Mouse (Mus musculus) neural tube, embryonic 13.5 days (tissue): ENCODE measurements around the gene 4933405L10Rik. TPM values are rescaled to one million over a fixed set of nuclear protein-coding genes. Genes with fewer than 3 reads are reported as not detected.

Experiments used
- ATAC-seq: fragments of 200-750 bp; cut with Nextera tagmentation; 2 replicates; pipeline ENCODE4 v1.8.0; 2017; ENCODE audit warnings: low read depth, mild to moderate bottlenecking, moderate TSS enrichment, moderate library complexity
- H3K27ac ChIP-seq: fragments of 300-500 bp; sonication (generic); replicated peaks from 2 replicates; pipeline ENCODE4 v1.5.1; 2015; ENCODE audit warnings: moderate library complexity, mild to moderate bottlenecking, inconsistent platforms
- H3K27me3 ChIP-seq: fragments of 300-500 bp; sonication (generic); 2 replicates; pipeline ENCODE4 v1.6.1; 2015; ENCODE audit warnings: mild to moderate bottlenecking, inconsistent platforms
- H3K36me3 ChIP-seq: fragments of 300-500 bp; sonication (generic); 2 replicates; pipeline ENCODE4 v1.6.1; 2015; ENCODE audit warnings: mild to moderate bottlenecking, inconsistent platforms
- H3K4me1 ChIP-seq: fragments of 300-500 bp; sonication (generic); replicated peaks from 2 replicates; pipeline ENCODE4 v1.6.1; 2015; ENCODE audit warnings: inconsistent platforms
- H3K4me2 ChIP-seq: fragments of 300-500 bp; sonication (generic); 2 replicates; pipeline ENCODE4 v1.6.1; 2015; ENCODE audit warnings: inconsistent platforms, mild to moderate bottlenecking, moderate library complexity
- H3K4me3 ChIP-seq: fragments of 300-500 bp; sonication (generic); 2 replicates; pipeline ENCODE4 v1.5.1; 2015; ENCODE audit warnings: mild to moderate bottlenecking, inconsistent platforms
- H3K9ac ChIP-seq: fragments of 300-500 bp; sonication (generic); 2 replicates; pipeline ENCODE4 v1.6.1; 2015; ENCODE audit warnings: moderate library complexity, mild to moderate bottlenecking, inconsistent platforms
- H3K9me3 ChIP-seq: fragments of 300-500 bp; sonication (generic); 2 replicates; pipeline ENCODE4 v1.6.1; 2016; ENCODE audit warnings: inconsistent platforms
- WGBS: fragments of 180-500 bp; shearing (Covaris S2); methylation state at CpG from one replicate; pipeline ENCODE4 v1.1.7; 2015; 5-methylcytosine and 5-hydroxymethylcytosine counted together
- polyA plus RNA-seq: library from polyadenylated mRNA; unstranded; fragments of >200 nt; fragmentation: Nextera tagmentation; extraction: Ambion mirVana; gene quantifications from 2 replicates; pipeline ENCODE4 v1.2.1, GENCODE M21; 2015

4933405L10Rik gene
- polyA plus RNA-seq, 1 experiment from 2014 or later, result not detected

GRCm38 (mm10) chr8:105725726-105726125, 18.3 kb downstream of the 4933405L10Rik start:
- Histone ChIP-seq H3K4me3 (no peak overlapping the region), H3K9me3 (no peaks in the 10 kb centered on the region), H3K9ac (no peak overlapping the region), H3K4me2 (no peak overlapping the region), H3K27me3 (no peaks in the 10 kb centered on the region), H3K4me1 (no peaks in the 10 kb centered on the region), H3K27ac (no peak overlapping the region), H3K36me3 (peaks cover 56% of the 10 kb centered on the region)
- ATAC-seq, result no peak
- WGBS, result 80% methylated on average over 5 of the region's 5 CpGs

GRCm38 (mm10) chr8:105727397-105728124, 20.1 kb downstream of the 4933405L10Rik start:
- no peak overlapping the region for H3K9ac ChIP-seq
- H3K4me1 ChIP-seq, result no peaks in the 10 kb centered on the region
- no peaks in the 10 kb centered on the region for H3K27me3 ChIP-seq
- no peaks in the 10 kb centered on the region for H3K9me3 ChIP-seq
- WGBS, result 87% methylated on average over 18 of the region's 18 CpGs
- no peak overlapping the region for H3K4me2 ChIP-seq
- H3K4me3 ChIP-seq, result no peak overlapping the region
- peaks cover 57% of the 10 kb centered on the region for H3K36me3 ChIP-seq
- ATAC-seq, result no peak
- peak overlapping the region; percentile 59 for H3K27ac ChIP-seq

GRCm38 (mm10) chr8:105732186-105732585, 24.7 kb downstream of the 4933405L10Rik start:
- H3K4me3 ChIP-seq, result no peak overlapping the region
- no peaks in the 10 kb centered on the region for H3K4me1 ChIP-seq
- H3K9ac ChIP-seq, result no peak overlapping the region
- H3K27me3 ChIP-seq, result no peaks in the 10 kb centered on the region
- ATAC-seq, result no peak
- peaks cover 25% of the 10 kb centered on the region for H3K36me3 ChIP-seq
- WGBS, result 93% methylated on average over 5 of the region's 5 CpGs
- no peaks in the 10 kb centered on the region for H3K9me3 ChIP-seq
- no peak overlapping the region for H3K27ac ChIP-seq
- no peak overlapping the region for H3K4me2 ChIP-seq

- no peak for ATAC-seq
- 95% methylated on average over 5 of the region's 5 CpGs for WGBS
- H3K9me3 ChIP-seq, result no peaks in the 10 kb centered on the region
These were observed 31.8 kb downstream of the 4933405L10Rik start for GRCm38 (mm10) chr8:105739216-105739615.

GRCm38 (mm10) chr8:105743301-105743700, 35.8 kb downstream of the 4933405L10Rik start:
- no peak for ATAC-seq
- H3K4me3 ChIP-seq, result no peak overlapping the region
- no peak overlapping the region for H3K9ac ChIP-seq
- no peak overlapping the region for H3K27ac ChIP-seq
- no peaks in the 10 kb centered on the region for H3K9me3 ChIP-seq
- H3K4me1 ChIP-seq, result peaks cover 18% of the 10 kb centered on the region
- no peak overlapping the region for H3K4me2 ChIP-seq
- 80% methylated on average over 4 of the region's 4 CpGs for WGBS
- H3K27me3 ChIP-seq, result no peaks in the 10 kb centered on the region
- peaks cover 6% of the 10 kb centered on the region; the same call in 1 of the 2 replicates for H3K36me3 ChIP-seq

More at GRCm38 (mm10) chr8:105739216-105739615, 31.8 kb downstream of the 4933405L10Rik start:
- Histone ChIP-seq H3K27ac (no peak overlapping the region), H3K36me3 (no peaks in the 10 kb centered on the region), H3K4me2 (no peak overlapping the region), H3K4me1 (peaks cover 8% of the 10 kb centered on the region), H3K4me3 (no peak overlapping the region), H3K27me3 (no peaks in the 10 kb centered on the region), H3K9ac (no peak overlapping the region)

GRCm38 (mm10) chr8:105750606-105751005, 43.2 kb downstream of the 4933405L10Rik start:
- Histone ChIP-seq H3K4me2 (peak overlapping the region; percentile 38), H3K27me3 (no peaks in the 10 kb centered on the region), H3K4me3 (no peak overlapping the region), H3K4me1 (peaks cover 65% of the 10 kb centered on the region), H3K27ac (peak overlapping the region; percentile 46; the same call in 1 of the 2 replicates), H3K9ac (no peak overlapping the region), H3K36me3 (peaks cover 6% of the 10 kb centered on the region; the same call in 1 of the 2 replicates), H3K9me3 (no peaks in the 10 kb centered on the region)
- WGBS, result 10% methylated on average over 11 of the region's 11 CpGs
- peak; percentile 52; the same call in 1 of the 2 replicates for ATAC-seq

GRCm38 (mm10) chr8:105753916-105754315, 46.5 kb downstream of the 4933405L10Rik start:
- Histone ChIP-seq H3K4me3 (no peak overlapping the region), H3K4me1 (peaks cover 73% of the 10 kb centered on the region), H3K9me3 (no peaks in the 10 kb centered on the region), H3K36me3 (no peaks in the 10 kb centered on the region), H3K27ac (no peak overlapping the region), H3K4me2 (no peak overlapping the region), H3K27me3 (no peaks in the 10 kb centered on the region), H3K9ac (no peak overlapping the region)
- ATAC-seq, result no peak
- 64% methylated on average over 2 of the region's 2 CpGs for WGBS

- H3K27ac ChIP-seq, result no peak overlapping the region
- peaks cover 73% of the 10 kb centered on the region for H3K4me1 ChIP-seq
- no peak for ATAC-seq
- H3K9me3 ChIP-seq, result no peaks in the 10 kb centered on the region
- no peaks in the 10 kb centered on the region for H3K36me3 ChIP-seq
- 67% methylated on average over 2 of the region's 2 CpGs for WGBS
- no peak overlapping the region for H3K4me2 ChIP-seq
- no peak overlapping the region for H3K9ac ChIP-seq
- no peaks in the 10 kb centered on the region for H3K27me3 ChIP-seq
- no peak overlapping the region for H3K4me3 ChIP-seq
These were observed 47.2 kb downstream of the 4933405L10Rik start for GRCm38 (mm10) chr8:105754688-105755087.

GRCm38 (mm10) chr8:105757796-105758276, 50.4 kb downstream of the 4933405L10Rik start:
- Histone ChIP-seq H3K4me1 (peaks cover 50% of the 10 kb centered on the region), H3K27ac (peak overlapping the region; percentile 95), H3K4me3 (peak overlapping the region; percentile 80), H3K36me3 (no peaks in the 10 kb centered on the region), H3K9ac (peak overlapping the region; percentile 88), H3K9me3 (no peaks in the 10 kb centered on the region), H3K27me3 (no peaks in the 10 kb centered on the region), H3K4me2 (peak overlapping the region; percentile 69)
- peak; percentile 82 for ATAC-seq
- WGBS, result under 1% methylated on average over 12 of the region's 12 CpGs

GRCm38 (mm10) chr8:105758277-105759108, 51.0 kb downstream of the 4933405L10Rik start, which contains the start of gene Gfod2:
Gene Gfod2 (minus strand): TSS chr8:105758664.
- Histone ChIP-seq H3K9ac (peak within 1 kb of the TSS; percentile 88), H3K4me1 (peaks cover 44% of the 10 kb centered on the region), H3K4me3 (peak within 1 kb of the TSS; percentile 80), H3K36me3 (no peaks in the 10 kb centered on the region), H3K27ac (peak within 1 kb of the TSS; percentile 95), H3K4me2 (peak within 1 kb of the TSS; percentile 69), H3K27me3 (no peaks in the 10 kb centered on the region), H3K9me3 (no peaks in the 10 kb centered on the region)
- WGBS, result 4% methylated on average over 57 of the region's 57 CpGs
- peak; percentile 97 for ATAC-seq
